Mouse (Mus musculus) hindbrain, embryonic 15.5 days (tissue): ENCODE results near the gene Olfr112. TPM values are rescaled to one million over a fixed set of nuclear protein-coding genes. Genes with fewer than 3 reads are reported as not detected.
"Not testable (repeated sequence)": the region's sequence is repeated elsewhere in the genome, so short reads cannot be mapped to it uniquely, and the experiment has no call there.

ENCODE experiments used
- ATAC-seq: fragments of 200-750 bp; cut with Nextera tagmentation; 2 replicates; pipeline ENCODE4 v1.8.0; 2017; ENCODE audit warnings: low read depth, moderate number of reproducible peaks, moderate TSS enrichment; ENCODE audit not compliant: low FRiP score
- H3K27ac ChIP-seq: fragments of 300-500 bp; sonication (generic); replicated peaks from 2 replicates; pipeline ENCODE4 v1.5.1; 2015; ENCODE audit warnings: mild to moderate bottlenecking, inconsistent platforms
- H3K27me3 ChIP-seq: fragments of 300-500 bp; sonication (generic); 2 replicates; pipeline ENCODE4 v1.6.1; 2015; ENCODE audit warnings: control low read depth, inconsistent platforms
- H3K36me3 ChIP-seq: fragments of 300-500 bp; sonication (generic); 2 replicates; pipeline ENCODE4 v1.6.1; 2015; ENCODE audit warnings: control low read depth, inconsistent platforms
- H3K4me1 ChIP-seq: fragments of 300-500 bp; sonication (generic); replicated peaks from 2 replicates; pipeline ENCODE4 v1.6.1; 2015; ENCODE audit warnings: control low read depth, inconsistent platforms
- H3K4me2 ChIP-seq: fragments of 300-500 bp; sonication (generic); 2 replicates; pipeline ENCODE4 v1.6.1; 2015; ENCODE audit warnings: moderate library complexity, mild to moderate bottlenecking, inconsistent platforms
- H3K4me3 ChIP-seq: fragments of 300-500 bp; sonication (generic); 2 replicates; pipeline ENCODE4 v1.5.1; 2015; ENCODE audit warnings: mild to moderate bottlenecking, inconsistent platforms
- H3K9ac ChIP-seq: fragments of 300-500 bp; sonication (generic); 2 replicates; pipeline ENCODE4 v1.6.1; 2015; ENCODE audit warnings: inconsistent platforms
- H3K9me3 ChIP-seq: fragments of 300-500 bp; sonication (generic); 2 replicates; pipeline ENCODE4 v1.6.1; 2016; ENCODE audit warnings: control low read depth, inconsistent platforms
- WGBS: fragments of 180-500 bp; shearing (Covaris S2); methylation state at CpG from one replicate; pipeline ENCODE4 v1.1.7; 2015; 5-methylcytosine and 5-hydroxymethylcytosine counted together
- polyA plus RNA-seq: library from polyadenylated mRNA; unstranded; fragments of >200 nt; fragmentation: Nextera tagmentation; extraction: Ambion mirVana; gene quantifications from 2 replicates; pipeline ENCODE4 v1.2.1, GENCODE M21; 2015

Gene Olfr112
- not detected in 2 replicates for polyA plus RNA-seq

DNA sequence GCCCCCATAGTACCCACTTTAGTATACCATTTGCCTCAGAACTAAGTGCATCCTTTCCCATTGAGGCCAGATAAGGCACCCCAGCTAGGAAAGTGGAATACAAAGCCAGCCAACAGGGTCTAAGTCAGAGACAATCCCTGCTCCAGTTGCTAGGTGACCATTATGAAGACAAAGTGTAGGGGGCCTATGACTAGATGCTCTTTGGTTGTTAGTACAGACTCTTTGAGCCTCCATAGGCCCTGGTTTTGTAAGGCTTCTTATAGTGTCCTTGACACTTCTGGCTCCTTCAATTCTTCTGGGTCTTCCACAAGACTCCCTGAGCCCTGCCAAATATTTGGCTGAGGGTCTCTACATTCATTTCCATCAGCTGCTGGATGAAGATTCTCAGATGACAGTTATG, at the start of gene Olfr112:
Gene Olfr112, minus strand, starts transcription at position 101 of the 400 bp plus-strand sequence.
- Histone ChIP-seq H3K36me3 (no peaks in the 10 kb centered on the region), H3K27me3 (no peaks in the 10 kb centered on the region), H3K4me1 (no peaks in the 10 kb centered on the region), H3K4me2 (no peak within 1 kb of the TSS), H3K4me3 (no peak within 1 kb of the TSS), H3K27ac (no peak within 1 kb of the TSS), H3K9ac (no peak within 1 kb of the TSS), H3K9me3 (no peaks in the 10 kb centered on the region)
- ATAC-seq: no peak

DNA sequence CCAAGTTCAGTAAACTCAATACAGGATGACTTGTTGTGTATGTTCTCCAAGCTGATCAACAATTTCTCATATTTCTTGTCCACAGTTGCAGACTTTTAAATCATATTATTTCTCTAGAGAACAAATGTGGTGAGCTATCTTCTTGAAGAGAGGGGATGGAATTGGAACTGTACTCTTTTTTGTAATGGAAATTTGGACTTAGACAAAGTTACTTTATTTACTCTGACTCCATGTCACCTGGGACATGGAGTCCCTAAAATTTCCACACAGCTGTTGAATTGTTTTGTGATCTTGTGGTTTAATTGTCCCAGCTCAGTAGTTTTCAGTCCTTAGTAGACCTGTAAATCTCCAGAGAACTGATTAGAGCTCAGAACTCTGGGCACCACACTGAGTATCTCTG, 23.4 kb upstream of the Olfr112 start, which contains the start of gene Olfr114:
Gene Olfr114, minus strand, starts transcription at position 101 of the 400 bp plus-strand sequence.
- Histone ChIP-seq H3K9ac (no peak within 1 kb of the TSS), H3K27ac (no peak within 1 kb of the TSS), H3K4me1 (no peaks in the 10 kb centered on the region), H3K27me3 (no peaks in the 10 kb centered on the region), H3K36me3 (no peaks in the 10 kb centered on the region), H3K4me2 (no peak within 1 kb of the TSS), H3K9me3 (no peaks in the 10 kb centered on the region), H3K4me3 (no peak within 1 kb of the TSS)
- ATAC-seq: no peak

DNA sequence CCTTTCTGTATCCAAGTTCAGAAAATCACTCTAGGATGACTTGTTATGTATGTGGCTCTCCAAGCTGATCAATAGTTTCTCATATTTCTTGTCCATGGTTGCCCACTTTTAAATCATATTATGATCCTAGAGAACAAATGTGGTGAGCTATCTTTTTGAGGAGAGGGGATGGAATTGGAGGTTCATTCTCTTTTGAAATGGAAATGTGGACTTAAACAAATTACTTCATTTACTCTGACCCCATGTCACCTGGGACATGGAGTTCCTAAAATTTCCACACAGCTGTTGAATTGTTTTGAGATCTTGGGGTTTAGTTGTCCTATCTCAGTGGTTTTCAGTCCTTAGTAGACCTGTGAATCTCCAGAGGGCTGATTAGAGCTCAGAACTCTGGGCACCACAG, 8.3 kb upstream of the Olfr112 start, which contains the start of gene Olfr113:
Gene Olfr113, minus strand, starts transcription at position 101 of the 400 bp plus-strand sequence.
- Histone ChIP-seq H3K4me3 (no peak within 1 kb of the TSS), H3K4me1 (no peaks in the 10 kb centered on the region), H3K9me3 (no peaks in the 10 kb centered on the region), H3K36me3 (no peaks in the 10 kb centered on the region), H3K27ac (no peak within 1 kb of the TSS), H3K9ac (no peak within 1 kb of the TSS), H3K27me3 (no peaks in the 10 kb centered on the region), H3K4me2 (no peak within 1 kb of the TSS)
- no peak for ATAC-seq

DNA sequence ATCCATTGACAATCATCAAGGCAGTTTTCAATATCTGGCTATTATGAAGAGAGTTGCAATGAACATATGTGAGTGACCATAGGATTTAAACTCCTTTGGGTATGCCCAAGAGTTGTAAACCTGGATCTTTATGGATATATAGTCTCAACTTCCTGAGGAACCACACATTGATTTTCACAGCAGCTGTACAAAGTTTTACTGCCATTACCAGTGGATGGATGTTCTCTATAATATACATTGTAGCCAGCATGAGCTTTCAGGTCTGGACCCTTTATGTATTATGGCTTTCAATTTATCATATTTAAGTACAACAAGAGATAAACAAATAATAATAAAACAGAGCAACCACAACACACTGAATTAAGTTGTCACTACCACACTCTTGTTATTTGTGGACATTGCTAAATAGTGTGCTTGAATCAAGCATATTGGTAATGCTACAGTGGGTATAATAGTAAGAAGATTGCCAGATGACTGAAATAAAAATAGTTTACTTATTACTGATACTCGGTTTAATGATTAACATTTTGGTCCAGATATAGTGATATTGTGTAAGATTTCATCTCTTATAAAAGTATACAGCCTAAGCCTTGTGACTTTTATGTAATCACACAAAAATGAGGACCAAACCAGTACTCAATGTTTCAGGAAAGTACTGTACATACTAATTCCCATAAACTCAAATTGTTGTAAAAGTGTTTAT, 10.2 kb downstream of the Olfr112 start:
- Histone ChIP-seq H3K4me3 (no peak overlapping the region), H3K4me1 (no peaks in the 10 kb centered on the region), H3K9ac (no peak overlapping the region), H3K36me3 (no peaks in the 10 kb centered on the region), H3K27me3 (no peaks in the 10 kb centered on the region), H3K4me2 (no peak overlapping the region), H3K9me3 (no peaks in the 10 kb centered on the region), H3K27ac (no peak overlapping the region)
- WGBS: 55% methylated on average over 1 of the region's 1 CpGs
- ATAC-seq: no peak

DNA sequence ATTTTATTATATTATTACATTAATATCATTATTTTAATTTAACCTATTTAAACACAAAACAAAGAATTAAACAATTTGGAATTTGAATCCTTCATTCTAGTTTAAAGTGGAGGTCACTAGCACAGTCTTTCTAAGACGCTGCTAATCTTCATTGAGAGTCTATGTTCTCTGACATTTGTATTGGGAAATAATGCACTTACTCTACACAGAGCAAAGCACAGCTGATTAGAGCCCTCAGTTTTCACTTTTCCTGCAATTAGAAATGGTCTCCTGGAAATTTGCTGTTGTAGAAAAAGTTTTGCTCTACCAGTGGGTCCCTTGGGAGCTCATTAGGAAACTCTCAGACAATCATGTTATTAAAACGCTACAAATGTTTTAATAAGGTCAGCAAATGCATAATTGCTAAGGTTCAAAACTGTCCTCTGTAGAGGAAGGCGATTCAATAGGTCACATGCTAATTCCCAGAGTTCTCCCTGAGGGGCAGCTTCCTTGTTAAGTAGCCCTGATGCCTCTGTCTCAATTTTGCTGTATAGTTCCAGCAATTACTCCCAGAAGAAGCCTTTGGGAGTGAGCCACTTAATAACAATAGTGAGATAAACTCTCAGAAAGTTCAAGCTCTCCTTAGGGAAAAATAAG, 25.3 kb downstream of the Olfr112 start:
- Histone ChIP-seq H3K9ac (no peak overlapping the region), H3K27ac (no peak overlapping the region), H3K9me3 (no peaks in the 10 kb centered on the region), H3K36me3 (no peaks in the 10 kb centered on the region), H3K4me1 (no peaks in the 10 kb centered on the region), H3K4me3 (no peak overlapping the region), H3K4me2 (no peak overlapping the region), H3K27me3 (no peaks in the 10 kb centered on the region)
- peak; percentile 48; the same call in 1 of the 2 replicates for ATAC-seq
- WGBS: 63% methylated on average over 3 of the region's 3 CpGs

DNA sequence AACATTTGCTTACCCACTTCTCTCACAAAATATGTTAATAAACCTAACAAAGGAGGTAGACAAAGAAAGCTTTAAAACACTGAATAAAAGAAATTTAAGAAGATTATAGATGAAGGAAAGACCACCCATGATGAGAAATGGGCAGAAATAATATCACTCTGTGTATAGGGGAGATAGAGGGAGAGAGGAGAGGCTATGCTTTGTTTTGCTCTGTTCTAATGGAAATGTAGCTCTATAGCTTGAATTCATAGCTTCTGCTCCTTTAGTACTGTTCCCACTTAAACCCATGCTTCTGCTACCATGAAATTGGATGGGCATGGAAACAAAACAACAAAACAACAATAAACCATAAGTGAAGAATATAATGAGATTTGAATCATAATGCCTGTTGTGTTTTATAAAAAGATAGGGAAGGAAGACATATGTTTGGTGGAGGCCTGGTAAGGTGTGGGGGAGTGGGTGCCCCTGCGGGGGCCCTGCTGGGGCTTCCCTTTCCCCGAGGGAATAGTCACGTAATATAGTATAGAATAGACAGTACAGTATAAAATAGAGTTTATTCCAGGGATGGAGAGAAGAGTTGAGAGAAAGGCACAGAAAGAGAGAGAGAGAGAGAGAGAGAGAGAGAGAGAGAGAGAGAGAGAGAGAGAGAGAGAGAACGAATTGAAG, 27.7 kb downstream of the Olfr112 start:
- Histone ChIP-seq H3K4me1 (no peaks in the 10 kb centered on the region), H3K36me3 (no peaks in the 10 kb centered on the region), H3K27ac (no peak overlapping the region), H3K9ac (no peak overlapping the region), H3K4me2 (no peak overlapping the region), H3K4me3 (no peak overlapping the region), H3K9me3 (no peaks in the 10 kb centered on the region), H3K27me3 (no peaks in the 10 kb centered on the region)
- no peak for ATAC-seq
- 68% methylated on average over 4 of the region's 4 CpGs for WGBS

DNA sequence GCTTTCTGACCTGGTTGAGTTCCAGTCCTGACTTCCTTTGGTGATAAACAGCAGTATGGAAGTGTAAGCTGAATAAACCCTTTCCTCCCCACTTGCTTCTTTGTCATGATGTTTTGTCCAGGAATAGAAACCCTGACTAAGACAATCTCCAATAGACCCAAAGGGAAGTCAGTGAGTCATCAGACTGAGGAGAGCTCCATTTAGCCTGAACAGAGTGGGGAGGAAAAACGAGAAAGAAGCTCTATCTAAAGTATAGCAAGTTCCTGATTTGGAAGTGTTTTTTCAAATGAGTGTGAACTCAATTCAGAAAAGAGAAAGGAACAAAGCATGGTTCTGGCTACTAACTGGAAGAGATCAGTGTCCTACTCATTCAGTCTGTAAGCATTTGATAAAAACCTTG, 30.8 kb downstream of the Olfr112 start:
- H3K27me3 ChIP-seq, ATAC-seq, H3K9me3 ChIP-seq, H3K4me1 ChIP-seq, H3K9ac ChIP-seq, H3K4me3 ChIP-seq, H3K27ac ChIP-seq, H3K36me3 ChIP-seq, H3K4me2 ChIP-seq: not testable (repeated sequence)
- 67% methylated on average over 1 of the region's 1 CpGs for WGBS

DNA sequence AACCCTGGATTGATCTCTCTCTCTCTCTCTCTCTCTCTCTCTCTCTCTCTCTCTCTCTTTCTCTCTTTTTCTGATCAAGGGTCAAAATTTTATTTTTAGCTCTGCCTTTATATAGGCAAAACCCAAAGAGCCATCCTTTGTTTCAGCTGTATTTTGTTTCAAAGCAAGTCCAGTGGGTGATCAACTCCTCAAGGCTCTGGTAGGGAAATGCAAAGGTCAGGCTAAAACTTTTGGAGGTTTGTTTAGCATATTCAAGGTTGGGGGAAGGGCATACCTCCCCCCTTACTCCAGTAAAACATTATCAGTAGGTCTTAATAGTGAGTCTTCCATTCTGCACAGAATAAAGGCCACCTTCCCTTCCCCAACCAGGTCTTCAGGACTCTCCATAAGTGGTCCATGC, 34.1 kb downstream of the Olfr112 start:
- no peak for ATAC-seq
- Histone ChIP-seq H3K36me3 (no peaks in the 10 kb centered on the region), H3K4me3 (no peak overlapping the region), H3K27ac (no peak overlapping the region), H3K4me2 (no peak overlapping the region), H3K27me3 (no peaks in the 10 kb centered on the region), H3K9me3 (no peaks in the 10 kb centered on the region), H3K4me1 (no peaks in the 10 kb centered on the region), H3K9ac (no peak overlapping the region)

DNA sequence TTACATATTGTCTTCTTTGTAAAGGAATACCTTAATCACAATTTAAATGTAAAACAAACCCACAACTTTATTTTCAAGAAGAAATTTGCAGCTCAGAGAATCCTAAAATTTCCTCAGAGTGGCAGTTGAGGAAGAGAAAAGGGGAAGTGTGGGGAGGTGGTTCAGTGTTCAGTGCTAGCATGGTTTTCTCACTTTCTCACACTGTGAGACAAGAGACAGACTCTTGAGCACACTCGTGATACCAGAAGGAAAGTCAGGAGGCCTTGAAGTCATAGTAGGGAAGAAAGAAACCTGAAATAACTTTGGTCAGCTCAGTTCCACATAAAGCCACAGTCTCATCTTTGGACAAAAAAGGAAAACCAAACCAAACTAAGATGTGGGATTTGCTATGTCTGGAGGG, 43.8 kb downstream of the Olfr112 start:
- not testable (repeated sequence) for H3K4me3 ChIP-seq, H3K9ac ChIP-seq, ATAC-seq, H3K4me1 ChIP-seq, H3K4me2 ChIP-seq, H3K36me3 ChIP-seq, H3K27me3 ChIP-seq, H3K9me3 ChIP-seq, H3K27ac ChIP-seq
- 73% methylated on average over 1 of the region's 1 CpGs for WGBS

DNA sequence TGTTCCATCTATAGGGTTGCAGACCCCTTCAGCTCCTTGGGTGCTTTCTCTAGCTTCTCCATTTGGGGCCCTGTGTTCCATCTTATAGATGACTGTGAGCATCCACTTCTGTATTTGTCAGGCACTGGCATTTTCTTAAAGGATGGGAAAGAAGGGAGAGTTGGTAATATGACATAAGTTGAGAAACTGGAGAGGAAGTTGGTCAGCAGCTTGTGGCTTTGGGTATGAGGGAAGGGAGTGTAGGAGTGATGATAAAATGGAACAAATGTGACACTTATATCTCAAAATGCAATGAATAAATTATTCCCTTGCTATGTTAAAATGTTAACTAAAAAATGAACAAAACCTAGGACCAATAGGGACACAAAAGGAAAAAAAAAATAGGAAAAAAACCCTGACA, 44.6 kb downstream of the Olfr112 start:
- not testable (repeated sequence) for H3K27ac ChIP-seq, H3K36me3 ChIP-seq, H3K4me2 ChIP-seq, ATAC-seq, H3K27me3 ChIP-seq, H3K4me1 ChIP-seq, H3K4me3 ChIP-seq, H3K9ac ChIP-seq, H3K9me3 ChIP-seq
